Comparison of ENCODE assay signal across 30 mouse cellular contexts in the genomic region with DNA sequence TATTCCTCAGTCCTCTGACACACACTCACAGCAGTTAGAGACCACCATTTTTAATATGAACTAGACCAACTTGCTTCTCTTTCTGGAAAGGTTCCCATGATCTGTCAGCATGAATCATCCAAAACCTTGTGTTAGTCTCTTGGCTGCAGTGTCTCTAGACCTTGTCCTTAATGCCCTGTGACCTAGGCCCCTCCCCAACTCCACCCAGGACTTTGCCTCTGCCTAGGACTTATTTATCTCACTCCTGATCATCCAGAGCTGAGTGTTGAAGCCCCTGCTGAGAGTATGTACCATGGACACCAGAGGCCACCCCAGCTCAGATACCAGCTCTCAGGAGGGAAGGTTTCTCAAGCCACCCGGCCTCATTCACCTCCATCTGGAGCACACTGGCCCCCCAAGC. TPM values are rescaled to one million over a fixed set of nuclear protein-coding genes. Genes with fewer than 3 reads are reported as not detected.
DNase-seq lines count a peak whose midpoint lies in the region; ATAC-seq and TF ChIP-seq lines count a peak whose summit lies in the region.
"Had no signal": no experiment of that assay in that cellular context is flagged by ENCODE, and none has a peak within 500 bp of the region (broad histone marks: within the 10 kb centered on the region; RNA-seq: fewer than 3 reads in every experiment).

No protein-coding gene starts in this region.

- no peak overlapping the region for H3K4me3 ChIP-seq in kidney, embryonic 15.5 days (replicated peaks)
- H3K4me3 ChIP-seq in small intestine, adult 2 months (ENCODE audit: low read depth, low read length), result no peak overlapping the region
- H3K4me3 ChIP-seq: embryonic facial prominence, embryonic 15.5 days; gastrocnemius, adult 2 months; limb, embryonic 13.5 days; megakaryocyte, embryonic 14.5 days had no signal

- ATAC-seq in kidney, embryonic 15.5 days (replicated peaks; ENCODE audit: low FRiP score), result no peak
- ATAC-seq: activated CD4-positive, CD25-positive, alpha-beta regulatory T cell, adult 4 months; forebrain, embryonic 14.5 days; hindbrain, postnatal 0 days; intestine, postnatal 0 days had no signal

- H3K9me3 ChIP-seq in kidney, embryonic 15.5 days (replicated peaks), result no peaks in the 10 kb centered on the region
- H3K9me3 ChIP-seq: embryonic facial prominence, embryonic 15.5 days; limb, embryonic 13.5 days; megakaryocyte, embryonic 14.5 days had no signal

- H3K36me3 ChIP-seq in kidney, embryonic 15.5 days, result no peaks in the 10 kb centered on the region
- no peaks in the 10 kb centered on the region for H3K36me3 ChIP-seq in small intestine, adult 2 months (ENCODE audit: control insufficient read depth, insufficient read depth, low read length)
- H3K36me3 ChIP-seq: embryonic facial prominence, embryonic 15.5 days; limb, embryonic 13.5 days had no signal

- H3K27ac ChIP-seq in kidney, embryonic 15.5 days, result no peak overlapping the region
- H3K27ac ChIP-seq in small intestine, adult 2 months (ENCODE audit: insufficient read depth, low read depth, low read length), result peak overlapping the region; percentile 96
- H3K27ac ChIP-seq: embryonic facial prominence, embryonic 15.5 days; gastrocnemius, adult 2 months; hindbrain, postnatal 0 days; limb, embryonic 13.5 days; liver, embryonic 14.5 days had no signal

- peak; percentile 60 for DNase-seq in kidney, adult 18-20 months
- DNase-seq in adrenal gland, postnatal 10 days, result peak; percentile 45
- peak; percentile 65 for DNase-seq in adrenal gland, postnatal 36 days
- DNase-seq in heart, postnatal 4 days, result no peak
- DNase-seq in layer of hippocampus, adult 8-10 months (ENCODE audit: low spot score in 2 of 2), result no peak
- DNase-seq: cerebellum, adult 9-10 months; gastrocnemius, adult 2 months; heart, postnatal 10 days; lung, embryonic 14.5 days; midbrain, embryonic 14.5 days; thymus, postnatal 14 days had no signal

- H3K4me1 ChIP-seq in kidney, embryonic 15.5 days, result no peaks in the 10 kb centered on the region
- peaks cover 37% of the 10 kb centered on the region; the same call in 1 of the 2 replicates for H3K4me1 ChIP-seq in small intestine, adult 2 months (ENCODE audit: control insufficient read depth, insufficient read depth, insufficient read length, low read length)
- H3K4me1 ChIP-seq: embryonic facial prominence, embryonic 15.5 days; limb, embryonic 13.5 days; megakaryocyte, embryonic 14.5 days had no signal

- no peak for TF ChIP-seq CTCF in small intestine, adult 2 months (IDR thresholded peaks at IDR 0.05; ENCODE audit: extremely low read depth, insufficient read length, insufficient replicate concordance, low read depth, low read length)

- no peak overlapping the region for H3K4me2 ChIP-seq in kidney, embryonic 15.5 days
- H3K4me2 ChIP-seq: embryonic facial prominence, embryonic 15.5 days; heart, embryonic 11.5 days; limb, embryonic 13.5 days; lung, embryonic 14.5 days had no signal

- H3K9ac ChIP-seq in kidney, embryonic 15.5 days, result no peak overlapping the region
- H3K9ac ChIP-seq: embryonic facial prominence, embryonic 15.5 days; limb, embryonic 13.5 days; liver, embryonic 14.5 days; lung, embryonic 14.5 days had no signal

- 71% methylated on average over 1 of the region's 1 CpGs for WGBS in kidney, embryonic 15.5 days
- 78% methylated on average over 1 of the region's 1 CpGs for WGBS in small intestine, adult 2 months

- no peaks in the 10 kb centered on the region for H3K27me3 ChIP-seq in kidney, embryonic 15.5 days
- H3K27me3 ChIP-seq in small intestine, adult 2 months (ENCODE audit: control insufficient read depth, insufficient read depth, low read length), result no peaks in the 10 kb centered on the region
- H3K27me3 ChIP-seq: limb, embryonic 13.5 days had no signal

- no peak for TF ChIP-seq POLR2A in small intestine, adult 2 months (IDR thresholded peaks at IDR 0.05; ENCODE audit: low read depth, low read length)

RNA-seq across cellular contexts. Expression of a gene that starts 0.9 kb away (rescaled TPM):
- polyA plus RNA-seq in kidney, embryonic 15.5 days (2015; fragmentation: Nextera tagmentation; extraction: Ambion mirVana), result 0.06 and 0.10 TPM in 2 replicates
- under 1 TPM; 0.12 TPM for total RNA-seq in adrenal gland, postnatal 10 days (2021)
- total RNA-seq in adrenal gland, postnatal 36 days (2021), result not detected
- polyA plus RNA-seq in small intestine, adult 2 months (2012; rRNA removed), result not detected in 2 replicates
- not detected for total RNA-seq in heart, postnatal 4 days (2021)
- under 1 TPM in 1 of 4 experiments, not detected in 3; 0.55 TPM for total RNA-seq in layer of hippocampus, adult 8-10 months (2022)
- total RNA-seq: common myeloid progenitor, adult 5-6 weeks; gastrocnemius, adult 2 months; heart, postnatal 10 days; hindbrain, postnatal 0 days; left cerebral cortex, adult 18-20 months; left cerebral cortex, postnatal 25 days had no signal
- polyA plus RNA-seq: activated CD4-positive, CD25-positive, alpha-beta regulatory T cell, adult 4 months; C2C12; embryonic facial prominence, embryonic 15.5 days; frontal cortex, adult 2 months; heart, embryonic 11.5 days; hindbrain, embryonic 11.5 days; intestine, postnatal 0 days; limb, embryonic 13.5 days; liver, embryonic 14.5 days had no signal

RNA-seq across cellular contexts. Expression of a gene that starts 3.1 kb away (rescaled TPM):
- polyA plus RNA-seq in kidney, embryonic 15.5 days (2015; fragmentation: Nextera tagmentation; extraction: Ambion mirVana), result 0.64 and 1.0 TPM in 2 replicates
- total RNA-seq in adrenal gland, postnatal 10 days (2021), result 10 to 100 TPM in 1 of 2 experiments, 1 to 10 TPM in 1; 6.1 to 14.0 TPM
- 1 to 10 TPM; 3.7 to 4.3 TPM for total RNA-seq in adrenal gland, postnatal 36 days (2021)
- 1.0 and 2.7 TPM in 2 replicates for polyA plus RNA-seq in small intestine, adult 2 months (2012; rRNA removed)
- not detected for total RNA-seq in heart, postnatal 4 days (2021)
- total RNA-seq in layer of hippocampus, adult 8-10 months (2022), result 1 to 10 TPM in 2 of 4 experiments, under 1 TPM in 2; 0.50 to 1.3 (median 1.1) TPM
- total RNA-seq: common myeloid progenitor, adult 5-6 weeks; MEL had no signal
- polyA plus RNA-seq: activated CD4-positive, CD25-positive, alpha-beta regulatory T cell, adult 4 months; C2C12; embryonic facial prominence, embryonic 15.5 days; forebrain, embryonic 14.5 days; heart, embryonic 11.5 days; hindbrain, embryonic 11.5 days; intestine, postnatal 0 days; limb, embryonic 13.5 days; midbrain, embryonic 14.5 days; neural tube, embryonic 11.5 days had no signal

RNA-seq across cellular contexts. Expression of a gene that starts 31.8 kb away (rescaled TPM):
- 26.0 and 29.4 TPM in 2 replicates for polyA plus RNA-seq in kidney, embryonic 15.5 days (2015; fragmentation: Nextera tagmentation; extraction: Ambion mirVana)
- total RNA-seq in adrenal gland, postnatal 10 days (2021), result under 1 TPM in 1 of 2 experiments, not detected in 1; 0.27 TPM
- total RNA-seq in adrenal gland, postnatal 36 days (2021), result not detected
- polyA plus RNA-seq in small intestine, adult 2 months (2012; rRNA removed), result not detected in 2 replicates
- total RNA-seq in heart, postnatal 4 days (2021), result not detected
- not detected for total RNA-seq in layer of hippocampus, adult 8-10 months (2022)
- total RNA-seq: common myeloid progenitor, adult 5-6 weeks; gastrocnemius, adult 2 months; heart, postnatal 10 days; left cerebral cortex, adult 18-20 months; left cerebral cortex, postnatal 25 days; MEL had no signal
- polyA plus RNA-seq: C2C12; forebrain, embryonic 14.5 days; frontal cortex, adult 2 months; heart, embryonic 11.5 days; hindbrain, embryonic 11.5 days; intestine, postnatal 0 days; limb, embryonic 13.5 days; liver, embryonic 14.5 days; lung, embryonic 14.5 days; midbrain, embryonic 14.5 days; neural tube, embryonic 11.5 days had no signal

RNA-seq across cellular contexts. Expression of a gene that starts 43.3 kb away (rescaled TPM):
- polyA plus RNA-seq in kidney, embryonic 15.5 days (2015; fragmentation: Nextera tagmentation; extraction: Ambion mirVana), result 3.5 and 4.6 TPM in 2 replicates
- total RNA-seq in adrenal gland, postnatal 10 days (2021), result not detected
- total RNA-seq in adrenal gland, postnatal 36 days (2021), result not detected
- polyA plus RNA-seq in small intestine, adult 2 months (2012; rRNA removed), result 0.19 TPM in 1 of 2 replicates, not detected in the other
- not detected for total RNA-seq in heart, postnatal 4 days (2021)
- not detected for total RNA-seq in layer of hippocampus, adult 8-10 months (2022)
- total RNA-seq: common myeloid progenitor, adult 5-6 weeks; gastrocnemius, adult 2 months; heart, postnatal 10 days; hindbrain, postnatal 0 days; left cerebral cortex, adult 18-20 months; left cerebral cortex, postnatal 25 days; MEL had no signal
- polyA plus RNA-seq: activated CD4-positive, CD25-positive, alpha-beta regulatory T cell, adult 4 months; C2C12; embryonic facial prominence, embryonic 15.5 days; forebrain, embryonic 14.5 days; frontal cortex, adult 2 months; heart, embryonic 11.5 days; hindbrain, embryonic 11.5 days; hindbrain, postnatal 0 days; intestine, postnatal 0 days; limb, embryonic 13.5 days; liver, embryonic 14.5 days; lung, embryonic 14.5 days; midbrain, embryonic 14.5 days; neural tube, embryonic 11.5 days had no signal

Comparison
In these comparisons a context has a peak if more than half of its experiments do, and no peak if none do; other contexts are left out.
1. DNase-seq: peak in kidney, adult 18-20 months (single experiment), adrenal gland, postnatal 10 days (single experiment) and adrenal gland, postnatal 36 days (2 of 2); none in heart, postnatal 4 days (single experiment) and layer of hippocampus, adult 8-10 months (0 of 2).